Mouse (Mus musculus): Measurements from ENCODE around the gene Aanat.

The Aanat gene

GRCm38 (mm10) chr11:116574982-116575381 is 11.2 kb upstream of the Aanat start:
- no peak for DNase-seq (ENCODE audit: low spot score)

DNA sequence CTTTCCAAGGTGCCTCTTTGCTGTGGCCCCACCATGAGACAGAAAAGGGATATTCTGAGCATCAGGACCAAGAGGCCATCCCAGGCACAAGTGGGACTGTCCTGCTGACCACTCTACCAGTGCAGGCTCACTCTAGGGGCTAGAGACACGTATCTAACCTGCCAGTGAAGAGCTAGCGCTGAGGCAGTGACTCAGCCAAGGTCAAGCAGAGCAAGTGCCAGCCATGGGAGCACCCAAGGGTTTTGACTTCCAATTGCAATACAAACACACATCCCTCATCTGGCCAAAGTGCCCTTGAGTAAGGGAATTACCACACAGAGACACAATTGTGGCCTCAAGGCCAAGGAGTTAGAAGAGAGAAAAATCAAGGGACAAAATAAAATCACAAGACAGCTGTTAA is 10.8 kb upstream of the Aanat start:
- no peak for DNase-seq (ENCODE audit: low spot score)

- no peak for DNase-seq (ENCODE audit: low spot score)
These were observed 7.0 kb upstream of the Aanat start for GRCm38 (mm10) chr11:116579280-116579679.

DNA sequence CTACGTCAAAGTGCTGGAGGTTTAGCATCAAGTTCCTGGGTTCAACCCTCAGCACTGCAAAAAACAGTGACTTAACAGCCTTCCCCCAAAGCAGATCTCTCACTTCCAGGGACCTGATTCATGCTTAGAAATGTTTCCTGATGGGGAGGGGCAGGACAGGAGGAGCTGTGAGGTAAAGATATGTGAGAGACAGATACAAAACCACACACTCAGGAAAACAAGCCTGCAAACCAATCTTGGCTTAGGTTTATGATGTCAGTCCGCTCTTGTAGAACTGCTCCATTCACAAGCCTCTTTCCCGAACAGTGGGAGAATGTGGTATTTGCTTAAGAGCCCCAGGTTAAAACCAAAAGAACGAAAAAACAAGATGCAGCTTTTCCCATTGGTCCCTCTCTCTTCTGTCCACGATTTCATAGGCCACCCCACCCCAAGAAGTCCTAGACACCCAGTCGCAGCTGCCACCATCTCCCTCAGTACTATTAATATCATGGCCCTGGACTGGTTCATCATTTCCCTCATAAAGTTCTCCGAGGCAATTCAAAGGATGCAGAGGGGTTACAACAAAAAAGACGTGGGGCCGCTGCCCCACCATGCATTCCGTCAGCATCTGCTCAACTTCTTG is 6.1 kb upstream of the Aanat start:
- DNase-seq (ENCODE audit: low spot score) = no peak

- peak; percentile 54 for DNase-seq (ENCODE audit: low spot score)
These were observed 5.4 kb upstream of the Aanat start for GRCm38 (mm10) chr11:116580711-116581375.

DNA sequence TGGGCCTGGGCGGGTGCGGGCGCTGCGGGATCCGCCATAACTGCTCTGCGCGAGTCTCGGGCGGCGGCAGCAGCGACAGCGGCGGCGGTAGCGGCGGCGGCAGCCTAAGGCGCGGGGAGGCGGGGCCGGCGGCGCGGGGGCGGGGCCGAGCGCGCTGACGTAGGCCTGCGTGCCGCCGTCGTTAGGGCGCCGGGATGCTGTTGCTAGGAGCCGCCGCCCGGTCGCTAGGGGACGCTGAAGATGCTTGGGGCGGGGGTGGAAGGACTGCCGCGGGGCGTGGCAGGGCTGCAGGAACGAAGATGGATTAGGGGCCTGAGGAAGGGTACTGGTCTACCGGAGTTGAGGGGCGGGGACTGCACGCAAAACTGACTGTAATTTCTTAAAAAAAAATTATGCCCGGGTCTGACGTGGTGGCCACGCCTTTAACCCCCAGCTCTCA is 4.8 kb upstream of the Aanat start, which contains the start of gene Ube2o:
Gene Ube2o, minus strand, starts transcription at position 72 of the 439 bp plus-strand sequence.
- peak; percentile 87 for DNase-seq (ENCODE audit: low spot score)

- no peak for DNase-seq (ENCODE audit: low spot score)
These were observed 550 bp upstream of the Aanat start for GRCm38 (mm10) chr11:116585682-116586081.

DNA sequence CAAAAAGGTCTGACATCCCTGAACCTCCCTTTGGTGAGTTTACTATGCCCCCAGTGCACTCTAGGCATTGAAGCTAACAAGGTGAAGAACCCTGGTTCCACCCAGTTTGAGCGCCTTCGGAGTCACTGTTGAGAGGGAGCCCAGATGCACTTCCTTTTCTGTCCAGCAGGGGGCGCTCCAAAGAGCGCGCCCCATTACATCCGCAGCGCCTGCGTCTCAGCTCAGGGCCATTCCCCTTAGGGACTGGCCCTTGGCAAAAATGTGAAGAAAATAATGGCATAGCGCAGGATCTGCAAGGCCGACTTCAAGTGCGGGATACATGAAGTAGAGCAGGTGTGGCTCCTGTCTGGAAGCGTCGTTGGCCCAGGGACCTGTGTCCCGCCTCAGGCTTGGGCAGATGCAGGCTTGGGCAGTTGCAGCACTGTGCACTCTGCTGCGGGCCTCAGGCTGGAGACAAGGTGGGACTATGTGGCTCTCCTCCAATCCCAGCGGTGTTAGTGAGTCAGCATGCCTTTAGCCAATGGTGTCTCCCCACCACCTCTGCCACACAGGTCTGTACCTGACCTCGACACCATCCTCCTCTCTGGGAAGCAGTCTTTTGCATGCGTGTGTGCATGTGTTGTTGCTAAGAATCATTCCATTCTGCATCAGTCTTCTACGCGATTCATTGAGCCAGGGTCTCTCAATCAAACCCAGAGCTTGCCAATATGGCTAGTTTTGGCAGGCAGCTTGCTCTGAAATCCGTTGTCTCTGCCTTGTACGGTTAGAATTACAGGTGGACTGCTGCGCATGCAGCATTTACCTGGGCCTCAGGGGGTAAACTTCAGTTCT is 784 bp downstream of the Aanat start:
- DNase-seq (ENCODE audit: low spot score) = peak; percentile 84

DNA sequence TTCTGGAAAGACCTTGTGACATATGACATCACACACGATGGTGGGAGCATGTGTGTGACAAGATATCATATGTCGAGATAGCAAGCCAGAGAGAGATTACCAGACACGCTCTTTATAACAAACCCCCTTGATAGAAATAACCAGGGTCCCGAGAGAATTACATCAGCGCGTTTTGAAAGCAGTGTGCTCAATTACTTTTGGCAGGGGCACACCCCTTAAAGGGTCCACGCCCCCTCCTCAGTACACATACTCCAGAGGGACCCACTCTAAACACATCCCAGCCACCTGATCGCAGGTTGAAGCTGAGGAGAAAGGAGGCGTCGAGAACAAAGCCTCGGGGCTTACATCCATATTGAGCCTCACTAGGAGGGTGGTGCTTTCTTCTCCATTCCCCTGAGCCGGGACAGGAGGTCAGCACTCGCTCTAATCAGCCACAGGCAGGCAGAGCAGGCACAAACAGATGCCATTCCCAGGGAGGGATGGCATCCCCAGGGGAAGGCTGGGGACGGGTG is 2.8 kb downstream of the Aanat start:
- DNase-seq (ENCODE audit: low spot score) = no peak

- no peak for DNase-seq (ENCODE audit: low spot score)
These were observed 3.3 kb downstream of the Aanat start for GRCm38 (mm10) chr11:116589574-116589973.

GRCm38 (mm10) chr11:116591621-116592020 is 5.4 kb downstream of the Aanat start:
- no peak for DNase-seq (ENCODE audit: low spot score)

- DNase-seq (ENCODE audit: low spot score) = peak; percentile 97
These were observed 6.2 kb downstream of the Aanat start for GRCm38 (mm10) chr11:116592428-116592827.

GRCm38 (mm10) chr11:116593345-116593744 is 7.1 kb downstream of the Aanat start:
- DNase-seq (ENCODE audit: low spot score) = no peak

DNA sequence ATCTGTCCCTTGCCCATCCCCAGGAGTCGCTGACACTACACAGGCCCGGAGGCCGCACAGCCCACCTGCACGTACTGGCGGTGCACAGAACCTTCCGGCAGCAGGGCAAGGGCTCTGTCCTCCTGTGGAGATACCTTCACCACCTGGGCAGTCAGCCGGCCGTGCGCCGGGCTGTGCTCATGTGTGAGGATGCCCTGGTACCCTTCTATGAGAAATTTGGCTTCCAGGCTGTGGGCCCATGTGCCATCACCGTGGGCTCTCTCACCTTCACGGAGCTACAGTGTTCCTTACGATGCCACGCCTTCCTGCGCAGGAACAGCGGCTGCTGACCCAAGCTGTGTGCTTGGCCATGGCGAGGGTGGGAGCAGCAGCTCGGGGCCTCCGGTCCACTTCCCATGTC is 10.5 kb downstream of the Aanat start:
- DNase-seq (ENCODE audit: low spot score) = no peak

DNA sequence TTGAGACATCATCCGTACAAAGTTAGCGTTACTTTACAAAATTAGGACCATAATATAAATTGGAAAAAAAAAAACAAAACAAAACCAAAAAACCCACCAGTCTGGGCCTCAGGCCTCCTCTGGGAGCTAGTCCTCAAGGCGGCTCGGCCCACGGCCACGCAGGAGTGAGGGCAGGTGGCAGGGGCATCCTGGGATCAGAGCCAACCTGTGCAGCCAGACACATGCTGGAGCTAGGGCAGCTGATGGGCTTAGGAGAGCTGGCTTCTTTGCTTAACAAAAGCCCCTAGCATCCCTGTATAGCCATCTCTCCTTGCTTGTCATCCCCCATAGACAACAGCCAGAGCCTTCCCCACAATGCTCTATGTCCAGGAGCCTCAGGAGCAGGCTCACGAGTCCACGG is 12.0 kb downstream of the Aanat start:
- no peak for DNase-seq (ENCODE audit: low spot score)

DNA sequence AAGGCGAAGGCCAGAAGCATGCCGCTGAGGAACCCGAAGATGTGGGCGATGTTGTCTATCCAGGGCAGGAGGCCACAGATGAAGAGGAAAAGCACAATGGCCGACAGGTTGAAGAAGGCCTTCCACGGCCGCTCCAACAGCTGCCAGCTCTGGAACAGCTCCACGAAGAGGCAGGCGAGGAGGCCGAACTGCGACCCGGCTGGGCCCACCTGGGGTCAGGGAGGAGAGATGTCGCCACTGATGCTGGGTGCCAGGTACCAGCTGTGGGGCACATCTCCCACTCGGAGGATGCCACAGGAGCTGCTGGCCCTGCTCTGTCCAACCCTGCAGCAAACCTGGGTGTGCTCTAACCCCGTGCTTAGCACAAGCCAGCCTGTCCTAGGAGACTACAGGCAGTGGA is 13.0 kb downstream of the Aanat start:
- DNase-seq (ENCODE audit: low spot score) = no peak

GRCm38 (mm10) chr11:116601166-116601565 is 14.9 kb downstream of the Aanat start:
- no peak for DNase-seq (ENCODE audit: low spot score)

GRCm38 (mm10) chr11:116602043-116602442 is 15.8 kb downstream of the Aanat start:
- DNase-seq (ENCODE audit: low spot score) = no peak

GRCm38 (mm10) chr11:116603339-116603738 is 17.1 kb downstream of the Aanat start:
- no peak for DNase-seq (ENCODE audit: low spot score)

DNA sequence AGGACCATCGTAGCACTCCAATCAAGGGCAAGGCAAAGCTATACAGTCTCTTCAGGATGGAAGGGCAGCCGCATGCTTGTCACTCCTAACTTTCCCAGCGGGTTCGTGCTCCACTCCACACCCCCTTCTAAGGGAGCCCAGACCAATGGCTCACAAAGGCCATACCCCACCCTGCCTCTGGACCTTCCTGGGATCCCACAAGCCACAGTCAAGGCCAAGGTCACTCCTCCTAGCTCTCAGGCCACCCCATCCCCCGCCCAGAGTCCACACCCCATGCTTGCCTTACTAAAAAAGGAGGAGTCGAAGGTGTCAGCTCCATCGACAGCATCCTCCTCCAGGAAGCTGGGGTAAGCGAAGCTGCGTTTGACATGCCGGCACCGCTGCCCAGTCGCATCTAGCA is 17.9 kb downstream of the Aanat start:
- DNase-seq (ENCODE audit: low spot score) = no peak

DNA sequence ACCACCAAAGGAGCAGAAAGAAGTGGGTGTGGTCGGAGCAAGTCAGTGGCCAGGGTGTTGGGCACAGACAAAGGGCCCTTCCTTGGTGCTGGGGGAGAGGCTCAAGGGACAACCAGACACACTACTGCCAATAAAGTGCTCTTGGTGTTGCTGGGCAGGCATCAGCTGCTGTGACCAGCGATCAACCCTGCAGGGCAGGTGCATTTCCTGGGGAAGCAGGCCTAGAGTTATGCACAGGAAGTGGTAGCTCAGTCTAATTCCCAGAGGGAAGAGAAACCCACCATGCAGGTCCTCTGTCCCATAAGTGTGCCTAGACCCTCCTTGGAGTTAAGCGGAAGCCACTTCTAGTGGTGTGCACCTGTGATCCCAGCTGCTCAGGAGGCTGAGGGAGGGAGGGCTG is 21.5 kb downstream of the Aanat start:
- DNase-seq (ENCODE audit: low spot score) = no peak

DNA sequence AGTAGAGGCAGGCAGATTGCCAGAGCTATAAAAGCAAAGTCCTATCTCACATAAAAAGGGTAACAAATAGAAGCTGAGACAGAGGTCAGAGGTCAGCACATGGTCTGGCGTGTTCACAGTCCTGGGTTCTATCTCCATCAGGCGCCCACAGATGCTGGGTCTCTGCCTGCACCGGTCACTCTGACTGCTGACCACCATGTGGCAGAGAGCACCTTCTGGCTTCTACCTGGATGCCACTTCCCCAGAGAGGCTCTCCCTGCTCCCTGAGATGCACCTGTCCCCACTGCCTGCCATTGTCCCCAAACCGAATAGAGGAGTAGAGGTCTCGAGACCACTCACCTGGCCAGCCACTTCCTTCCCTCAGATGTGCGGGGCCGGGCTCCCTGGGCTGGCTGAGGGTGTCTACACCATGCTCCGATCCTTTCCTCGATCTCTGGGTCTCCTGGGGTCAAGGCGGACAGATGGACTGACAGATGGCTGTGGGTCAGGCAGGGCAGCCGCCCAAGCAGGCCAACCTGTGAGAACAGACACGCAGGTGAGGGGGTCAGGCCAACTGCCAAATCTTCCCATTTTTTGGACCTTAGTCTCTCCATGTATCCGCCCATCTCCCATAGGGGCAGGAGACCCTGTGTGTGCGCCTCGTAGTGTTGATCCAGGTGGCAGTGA is 23.9 kb downstream of the Aanat start:
- no peak for DNase-seq (ENCODE audit: low spot score)

Measured in embryo, embryonic 10.5 days (tissue).